Mouse (Mus musculus): ENCODE results near the gene Adora1. TPM values are rescaled to one million over a fixed set of nuclear protein-coding genes. Genes with fewer than 3 reads are reported as not detected.

Adora1 gene
- polyA plus RNA-seq, 1 experiment from 2014 or later: 15.7 TPM

GRCm38 (mm10) chr1:134195571-134195970 is 39.7 kb downstream of the Adora1 start:
- Histone ChIP-seq H3K4me3 (no peak overlapping the region), H3K9ac (replicated peaks) (no peak overlapping the region), H3K27ac (replicated peaks) (peak overlapping the region; percentile 21; the same call in 1 of the 2 replicates), H3K27me3 (no peaks in the 10 kb centered on the region), H3K4me1 (peaks cover 11% of the 10 kb centered on the region), H3K9me3 (no peaks in the 10 kb centered on the region), H3K36me3 (no peaks in the 10 kb centered on the region), H3K4me2 (replicated peaks) (no peak overlapping the region)
- WGBS: 30% methylated on average over 3 of the region's 3 CpGs
- ATAC-seq (replicated peaks): 0 out of 2 replicates have a peak, but pooled peaks have one; percentile 28

DNA sequence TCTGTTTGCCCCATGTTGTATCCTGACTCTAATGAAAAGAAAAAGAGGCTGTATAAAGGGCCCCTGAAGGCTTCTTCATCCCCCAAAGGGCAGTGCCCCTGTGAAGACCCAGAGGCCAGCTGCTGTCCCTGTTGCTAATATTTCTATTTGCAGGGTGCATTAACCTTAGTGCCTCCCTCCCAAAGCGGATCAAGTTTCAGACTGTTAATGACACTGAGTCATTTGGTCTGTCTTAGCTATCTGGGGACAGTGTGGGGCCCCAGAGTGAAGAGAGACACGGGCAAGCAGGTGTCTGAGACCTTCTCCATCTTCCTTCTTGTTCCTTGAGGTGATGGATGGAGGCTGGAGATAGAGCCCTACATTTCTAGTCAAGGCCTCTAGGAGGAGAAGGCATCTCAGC is 40.1 kb downstream of the Adora1 start:
- Histone ChIP-seq H3K4me3 (no peak overlapping the region), H3K4me2 (replicated peaks) (no peak overlapping the region), H3K36me3 (no peaks in the 10 kb centered on the region), H3K9ac (replicated peaks) (no peak overlapping the region), H3K27ac (replicated peaks) (no peak overlapping the region), H3K27me3 (no peaks in the 10 kb centered on the region), H3K4me1 (peaks cover 11% of the 10 kb centered on the region), H3K9me3 (no peaks in the 10 kb centered on the region)
- no peak for ATAC-seq (replicated peaks)
- 69% methylated on average over 2 of the region's 2 CpGs for WGBS

DNA sequence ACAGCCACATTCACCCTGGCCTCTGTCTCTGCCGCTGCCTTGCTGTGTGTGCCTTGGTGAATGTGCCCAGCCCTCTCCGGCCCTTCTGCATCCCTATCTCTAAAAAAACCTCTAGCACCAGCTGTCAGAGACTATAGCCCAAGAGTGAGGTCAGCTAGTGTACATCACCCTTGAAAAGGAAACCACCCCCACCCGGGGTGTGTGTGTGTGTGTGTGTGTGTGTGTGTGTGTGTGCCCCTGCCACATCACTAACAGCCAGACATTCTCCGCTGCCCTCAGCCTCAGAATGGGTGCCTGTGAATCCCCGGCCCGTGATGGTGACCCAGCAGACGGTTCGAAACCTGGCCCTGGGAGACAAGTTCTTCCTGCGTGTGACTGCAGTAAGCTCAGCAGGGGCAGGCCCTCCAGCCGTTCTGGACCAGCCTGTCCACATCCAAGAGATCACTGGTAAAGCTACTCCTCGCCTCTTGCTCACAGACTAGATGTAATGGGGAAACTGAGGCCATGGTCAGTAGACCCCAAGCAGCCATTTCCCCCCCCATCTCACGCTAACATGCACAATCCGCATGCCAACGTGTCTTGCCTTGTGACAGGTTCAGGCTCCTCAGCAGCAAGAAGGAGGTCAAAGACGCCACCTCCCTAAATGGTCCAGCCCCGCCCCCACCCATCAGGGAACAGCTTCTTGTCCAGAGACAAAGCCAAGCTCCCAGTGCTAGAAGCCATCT is 40.8 kb downstream of the Adora1 start:
- WGBS: 78% methylated on average over 16 of the region's 16 CpGs
- Histone ChIP-seq H3K4me1 (peaks cover 13% of the 10 kb centered on the region), H3K27ac (replicated peaks) (no peak overlapping the region), H3K36me3 (no peaks in the 10 kb centered on the region), H3K4me2 (replicated peaks) (no peak overlapping the region), H3K27me3 (no peaks in the 10 kb centered on the region), H3K4me3 (no peak overlapping the region), H3K9me3 (no peaks in the 10 kb centered on the region), H3K9ac (replicated peaks) (no peak overlapping the region)
- ATAC-seq (replicated peaks): no peak

GRCm38 (mm10) chr1:134193674-134194197 is 41.5 kb downstream of the Adora1 start:
- Histone ChIP-seq H3K4me2 (replicated peaks) (no peak overlapping the region), H3K9me3 (no peaks in the 10 kb centered on the region), H3K27me3 (no peaks in the 10 kb centered on the region), H3K4me3 (no peak overlapping the region), H3K9ac (replicated peaks) (no peak overlapping the region), H3K4me1 (peaks cover 20% of the 10 kb centered on the region), H3K36me3 (no peaks in the 10 kb centered on the region), H3K27ac (replicated peaks) (no peak overlapping the region)
- ATAC-seq (replicated peaks): no peak
- 69% methylated on average over 7 of the region's 7 CpGs for WGBS

DNA sequence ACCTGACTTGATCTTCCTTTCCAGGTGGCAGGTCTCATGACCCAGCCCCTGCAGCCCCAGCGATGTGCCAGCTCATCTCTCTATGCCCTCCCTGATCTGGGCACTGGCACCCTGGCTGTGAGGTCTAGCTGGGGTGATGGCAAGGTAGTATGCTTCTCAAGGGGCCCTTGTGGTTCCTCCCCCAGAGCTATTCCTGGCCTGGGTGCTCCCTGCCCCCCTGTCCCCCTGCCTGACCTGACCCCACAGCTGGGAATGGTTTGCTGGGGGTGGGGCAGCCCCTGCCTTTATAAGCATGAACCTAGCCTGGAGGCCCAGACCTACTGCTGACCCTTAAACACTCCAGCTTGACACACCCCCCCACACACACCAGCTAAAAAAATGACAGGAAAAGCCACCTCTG is 42.1 kb downstream of the Adora1 start, which contains the start of gene Mybph:
TSS of gene Mybph (plus strand) at position 323 of the 400 bp plus-strand sequence.
- H3K4me3 ChIP-seq: no peak within 1 kb of the TSS
- peaks cover 26% of the 10 kb centered on the region for H3K4me1 ChIP-seq
- H3K27me3 ChIP-seq: no peaks in the 10 kb centered on the region
- H3K9me3 ChIP-seq: no peaks in the 10 kb centered on the region
- no peak within 1 kb of the TSS for H3K27ac ChIP-seq (replicated peaks)
- H3K9ac ChIP-seq (replicated peaks): no peak within 1 kb of the TSS
- ATAC-seq (replicated peaks): no peak
- no peak within 1 kb of the TSS for H3K4me2 ChIP-seq (replicated peaks)
- no peaks in the 10 kb centered on the region for H3K36me3 ChIP-seq
- WGBS: 62% methylated on average over 1 of the region's 1 CpGs

- Histone ChIP-seq H3K27me3 (no peaks in the 10 kb centered on the region), H3K27ac (replicated peaks) (no peak overlapping the region), H3K36me3 (no peaks in the 10 kb centered on the region), H3K4me1 (peaks cover 28% of the 10 kb centered on the region), H3K9me3 (no peaks in the 10 kb centered on the region), H3K4me2 (replicated peaks) (no peak overlapping the region), H3K9ac (replicated peaks) (no peak overlapping the region), H3K4me3 (no peak overlapping the region)
- 60% methylated on average over 4 of the region's 4 CpGs for WGBS
- no peak for ATAC-seq (replicated peaks)
Measured at GRCm38 (mm10) chr1:134192024-134192423, 43.2 kb downstream of the Adora1 start.

- H3K4me3 ChIP-seq: no peak overlapping the region
- no peak overlapping the region for H3K4me2 ChIP-seq (replicated peaks)
- no peaks in the 10 kb centered on the region for H3K36me3 ChIP-seq
- no peak overlapping the region for H3K9ac ChIP-seq (replicated peaks)
- H3K27me3 ChIP-seq: no peaks in the 10 kb centered on the region
- ATAC-seq (replicated peaks): no peak
- 86% methylated on average over 5 of the region's 5 CpGs for WGBS
- H3K4me1 ChIP-seq: peaks cover 28% of the 10 kb centered on the region
- H3K9me3 ChIP-seq: no peaks in the 10 kb centered on the region
- H3K27ac ChIP-seq (replicated peaks): no peak overlapping the region
Measured at GRCm38 (mm10) chr1:134191192-134191591, 44.0 kb downstream of the Adora1 start.

DNA sequence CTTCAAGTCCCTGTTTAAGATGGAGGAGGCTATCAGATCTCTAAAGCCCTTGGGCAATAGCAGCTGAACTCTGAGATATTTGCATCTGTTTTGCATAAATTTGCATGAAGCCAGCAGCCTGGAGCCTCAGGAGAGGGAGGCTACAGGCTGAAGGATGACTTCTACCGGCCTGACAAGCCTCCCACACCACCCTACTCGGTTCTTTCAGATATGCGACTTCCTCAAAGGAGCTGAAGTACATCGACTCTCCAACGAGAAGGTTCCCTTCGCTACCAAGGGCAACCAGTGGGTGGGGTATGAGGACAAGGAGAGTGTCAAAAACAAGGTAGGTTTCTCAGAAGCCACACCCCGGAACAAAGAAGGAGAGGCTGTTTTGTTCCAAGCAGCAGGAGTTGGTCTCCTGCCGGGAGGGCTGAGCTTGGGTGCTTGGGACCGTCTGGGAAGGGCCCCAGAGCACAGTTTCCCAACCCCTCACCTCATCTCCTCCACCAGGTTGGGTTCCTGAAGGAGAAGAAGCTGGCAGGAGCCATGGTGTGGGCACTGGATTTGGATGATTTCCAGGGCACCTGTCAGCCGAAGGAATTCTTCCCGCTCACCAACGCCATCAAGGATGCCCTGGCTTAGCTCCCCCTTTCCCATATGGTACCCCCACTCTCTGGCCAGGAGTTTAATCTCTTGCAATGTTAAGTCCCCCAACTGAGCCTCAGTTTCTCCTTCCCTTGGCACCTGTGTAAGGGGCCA is 46.1 kb downstream of the Adora1 start:
- H3K9me3 ChIP-seq: no peaks in the 10 kb centered on the region
- 0 out of 2 replicates have a peak overlapping the region, but pooled peaks have one; percentile 20 for H3K27ac ChIP-seq (replicated peaks)
- no peak overlapping the region for H3K9ac ChIP-seq (replicated peaks)
- H3K4me2 ChIP-seq (replicated peaks): no peak overlapping the region; the same call in 1 of the 2 replicates
- ATAC-seq (replicated peaks): peak; percentile 66
- WGBS: 21% methylated on average over 12 of the region's 12 CpGs
- no peaks in the 10 kb centered on the region for H3K27me3 ChIP-seq
- H3K4me3 ChIP-seq: no peak overlapping the region
- peaks cover 17% of the 10 kb centered on the region for H3K4me1 ChIP-seq
- H3K36me3 ChIP-seq: no peaks in the 10 kb centered on the region

- no peaks in the 10 kb centered on the region for H3K9me3 ChIP-seq
- H3K4me1 ChIP-seq: peaks cover 17% of the 10 kb centered on the region
- 76% methylated on average over 5 of the region's 5 CpGs for WGBS
- H3K9ac ChIP-seq (replicated peaks): no peak overlapping the region
- no peak for ATAC-seq (replicated peaks)
- no peaks in the 10 kb centered on the region for H3K36me3 ChIP-seq
- H3K4me2 ChIP-seq (replicated peaks): no peak overlapping the region
- no peaks in the 10 kb centered on the region for H3K27me3 ChIP-seq
- H3K4me3 ChIP-seq: no peak overlapping the region
- H3K27ac ChIP-seq (replicated peaks): 0 out of 2 replicates have a peak overlapping the region, but pooled peaks have one; percentile 20
Measured at GRCm38 (mm10) chr1:134188217-134188616, 47.0 kb downstream of the Adora1 start.

DNA sequence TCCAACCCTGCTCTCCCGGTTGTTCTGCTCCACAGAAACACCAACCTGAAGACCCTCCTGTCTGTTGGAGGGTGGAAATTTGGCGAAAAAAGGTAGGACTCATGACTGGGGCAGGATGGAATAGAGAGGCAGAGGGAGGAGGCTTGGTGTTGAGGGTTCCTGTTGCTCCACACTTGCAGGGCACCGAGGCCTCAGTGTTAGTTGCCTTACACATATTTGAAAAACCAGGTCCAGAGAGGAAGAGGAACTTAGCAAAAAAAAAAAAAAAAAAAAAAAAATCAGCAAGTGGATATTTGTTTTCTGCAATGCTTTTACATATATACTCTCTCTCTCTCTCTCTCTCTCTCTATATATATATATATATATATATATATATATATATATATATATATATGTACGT is 51.1 kb downstream of the Adora1 start:
- H3K9ac ChIP-seq (replicated peaks): no peak overlapping the region
- WGBS: 87% methylated on average over 4 of the region's 4 CpGs
- no peak overlapping the region for H3K4me2 ChIP-seq (replicated peaks)
- H3K4me3 ChIP-seq: no peak overlapping the region
- no peaks in the 10 kb centered on the region for H3K36me3 ChIP-seq
- no peak for ATAC-seq (replicated peaks)
- no peaks in the 10 kb centered on the region for H3K27me3 ChIP-seq
- no peaks in the 10 kb centered on the region for H3K9me3 ChIP-seq
- H3K27ac ChIP-seq (replicated peaks): no peak overlapping the region
- peaks cover 22% of the 10 kb centered on the region for H3K4me1 ChIP-seq

- Histone ChIP-seq H3K4me2 (replicated peaks) (no peak within 1 kb of the TSS), H3K4me1 (peaks cover 16% of the 10 kb centered on the region), H3K27ac (replicated peaks) (no peak within 1 kb of the TSS), H3K4me3 (no peak within 1 kb of the TSS), H3K9me3 (no peaks in the 10 kb centered on the region), H3K27me3 (no peaks in the 10 kb centered on the region), H3K36me3 (no peaks in the 10 kb centered on the region), H3K9ac (replicated peaks) (no peak within 1 kb of the TSS)
- 36% methylated on average over 4 of the region's 4 CpGs for WGBS
- peak; percentile 53; the same call in 1 of the 2 replicates for ATAC-seq (replicated peaks)
Measured at GRCm38 (mm10) chr1:134182025-134182424, 53.2 kb downstream of the Adora1 start, which contains the start of gene Chil1. Gene Chil1 (plus strand): TSS chr1:134182176.

GRCm38 (mm10) chr1:134177976-134178375 is 57.3 kb downstream of the Adora1 start:
- H3K9ac ChIP-seq (replicated peaks): no peak overlapping the region
- no peak overlapping the region for H3K4me3 ChIP-seq
- WGBS: 86% methylated on average over 5 of the region's 5 CpGs
- H3K27ac ChIP-seq (replicated peaks): no peak overlapping the region
- H3K27me3 ChIP-seq: no peaks in the 10 kb centered on the region
- no peaks in the 10 kb centered on the region for H3K36me3 ChIP-seq
- no peak overlapping the region for H3K4me2 ChIP-seq (replicated peaks)
- ATAC-seq (replicated peaks): no peak
- no peaks in the 10 kb centered on the region for H3K9me3 ChIP-seq
- H3K4me1 ChIP-seq: peaks cover 16% of the 10 kb centered on the region

Data from forebrain, embryonic 15.5 days (tissue).